ENCODE assay signal across 8 mouse cellular contexts in the genomic region with DNA sequence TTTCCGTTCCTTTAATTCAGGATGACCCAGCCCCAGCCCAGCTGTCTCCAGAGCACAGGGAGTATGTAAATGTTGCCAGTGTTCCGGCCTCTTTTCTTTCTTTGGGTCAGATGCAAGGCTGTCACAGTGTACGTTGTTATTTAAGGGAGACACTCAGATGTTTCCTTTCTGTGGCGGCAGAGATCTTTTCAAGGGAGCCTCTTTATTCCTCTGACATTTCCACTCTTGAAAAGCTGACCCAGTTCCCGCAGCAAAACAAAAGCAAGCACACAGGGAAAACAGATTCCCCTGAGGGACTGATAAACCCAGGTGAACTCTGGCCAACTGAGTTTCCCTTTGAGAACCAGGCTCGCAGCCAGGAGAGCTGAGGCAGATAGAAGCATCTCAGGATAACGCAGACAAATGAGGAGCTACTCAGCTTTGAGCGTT.
DNase-seq lines count a peak whose midpoint lies in the region; ATAC-seq and TF ChIP-seq lines count a peak whose summit lies in the region.
"Had no signal": no experiment of that assay in that cellular context is flagged by ENCODE, and none has a peak within 500 bp of the region (broad histone marks: within the 10 kb centered on the region; RNA-seq: fewer than 3 reads in every experiment).

No protein-coding gene starts in this region.

- no peak overlapping the region for H3K9ac ChIP-seq in midbrain, embryonic 15.5 days
- no peak overlapping the region for H3K9ac ChIP-seq in intestine, postnatal 0 days (ENCODE audit: low read depth, low read length)

- peak overlapping the region; percentile 15; the same call in 1 of the 2 replicates for H3K4me2 ChIP-seq in midbrain, embryonic 15.5 days
- no peak overlapping the region for H3K4me2 ChIP-seq in intestine, postnatal 0 days (replicated peaks; ENCODE audit: low read depth)

- no peaks in the 10 kb centered on the region for H3K9me3 ChIP-seq in hindbrain, embryonic 10.5 days
- no peaks in the 10 kb centered on the region for H3K9me3 ChIP-seq in midbrain, embryonic 15.5 days
- no peaks in the 10 kb centered on the region for H3K9me3 ChIP-seq in intestine, postnatal 0 days (ENCODE audit: control insufficient read depth)

- H3K4me1 ChIP-seq in hindbrain, embryonic 10.5 days (replicated peaks) = peaks cover 17% of the 10 kb centered on the region
- H3K4me1 ChIP-seq in midbrain, embryonic 15.5 days = peaks cover 8% of the 10 kb centered on the region
- no peaks in the 10 kb centered on the region for H3K4me1 ChIP-seq in intestine, postnatal 0 days (replicated peaks; ENCODE audit: control insufficient read depth, insufficient read depth, low read length)

- peak; percentile 37; the same call in 1 of the 2 replicates for ATAC-seq in midbrain, embryonic 15.5 days (replicated peaks)
- no peak for ATAC-seq in intestine, postnatal 0 days

- H3K27ac ChIP-seq in hindbrain, embryonic 10.5 days = peak overlapping the region; percentile 74
- peak overlapping the region; percentile 63 for H3K27ac ChIP-seq in midbrain, embryonic 15.5 days
- no peak overlapping the region for H3K27ac ChIP-seq in intestine, postnatal 0 days (ENCODE audit: low read depth, low read length)
- H3K27ac ChIP-seq: layer of hippocampus, adult 2 months had no signal

- peaks cover 29% of the 10 kb centered on the region for H3K27me3 ChIP-seq in hindbrain, embryonic 10.5 days (ENCODE audit: insufficient read depth, poor library complexity, severe bottlenecking)
- no peaks in the 10 kb centered on the region for H3K27me3 ChIP-seq in midbrain, embryonic 15.5 days (replicated peaks)
- H3K27me3 ChIP-seq in intestine, postnatal 0 days (replicated peaks; ENCODE audit: control insufficient read depth, insufficient read depth, low read length) = no peaks in the 10 kb centered on the region

- peak overlapping the region; percentile 13; the same call in 1 of the 2 replicates for H3K4me3 ChIP-seq in hindbrain, embryonic 10.5 days
- H3K4me3 ChIP-seq in midbrain, embryonic 15.5 days = no peak overlapping the region
- no peak overlapping the region for H3K4me3 ChIP-seq in intestine, postnatal 0 days (ENCODE audit: low read depth, low read length)
- H3K4me3 ChIP-seq: layer of hippocampus, adult 2 months had no signal

- 4% methylated on average over 8 of the region's 8 CpGs for WGBS in hindbrain, embryonic 10.5 days
- WGBS in midbrain, embryonic 15.5 days = 5% methylated on average over 8 of the region's 8 CpGs
- WGBS in intestine, postnatal 0 days = 21% methylated on average over 8 of the region's 8 CpGs

- DNase-seq in testis, postnatal 14 days (ENCODE audit: low spot score) = peak; percentile 30
- no peak for DNase-seq in testis, postnatal 10 days (ENCODE audit: low spot score)
- peak; percentile 15 for DNase-seq in embryo, embryonic 9.5 days (ENCODE audit: extremely low spot score)
- peak; percentile 49 for DNase-seq in hindbrain, embryonic 10.5 days (ENCODE audit: low spot score)
- DNase-seq in spleen, postnatal 14 days (ENCODE audit: low spot score in 2 of 2) = no peak

- no peaks in the 10 kb centered on the region for H3K36me3 ChIP-seq in hindbrain, embryonic 10.5 days
- no peaks in the 10 kb centered on the region for H3K36me3 ChIP-seq in midbrain, embryonic 15.5 days (replicated peaks)
- no peaks in the 10 kb centered on the region for H3K36me3 ChIP-seq in intestine, postnatal 0 days (ENCODE audit: control insufficient read depth, insufficient read depth)

- TF ChIP-seq CTCF in intestine, postnatal 0 days (IDR thresholded peaks at IDR 0.05; ENCODE audit: low read depth) = no peak

Comparison
In these comparisons a context has a peak if more than half of its experiments do, and no peak if none do; other contexts are left out.
1. DNase-seq: peak in testis, postnatal 14 days (single experiment), embryo, embryonic 9.5 days (single experiment) and hindbrain, embryonic 10.5 days (single experiment); none in testis, postnatal 10 days (single experiment) and spleen, postnatal 14 days (0 of 2).